Mouse (Mus musculus): ENCODE data around the gene Tln2. TPM values are rescaled to one million over a fixed set of nuclear protein-coding genes. Genes with fewer than 3 reads are reported as not detected.
"Not testable (repeated sequence)": the region's sequence is repeated elsewhere in the genome, so short reads cannot be mapped to it uniquely, and the experiment has no call there.

Tln2 gene
- polyA plus RNA-seq, 1 experiment from 2014 or later: 5.0 TPM

DNA sequence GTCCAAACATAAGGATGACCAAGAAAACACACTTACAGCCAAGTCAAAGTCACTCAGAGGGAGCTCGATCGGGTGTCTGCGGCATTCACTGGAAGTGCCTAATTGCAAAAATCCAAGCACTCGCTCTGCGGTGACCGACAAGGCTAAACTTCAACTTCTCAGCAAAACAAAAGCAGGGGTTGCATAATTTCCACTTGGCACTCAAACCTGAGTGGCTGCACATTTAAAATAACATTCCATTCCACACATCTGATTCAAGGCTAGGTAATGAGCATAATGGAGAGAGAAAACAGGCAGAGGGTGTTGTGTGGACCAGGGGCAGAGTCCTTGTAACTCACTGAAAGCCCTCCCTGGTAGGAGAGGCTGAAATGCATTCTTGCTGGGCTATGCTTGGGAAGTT is 260.3 kb downstream of the Tln2 start:
- ATAC-seq (ENCODE audit: low read depth): no peak

DNA sequence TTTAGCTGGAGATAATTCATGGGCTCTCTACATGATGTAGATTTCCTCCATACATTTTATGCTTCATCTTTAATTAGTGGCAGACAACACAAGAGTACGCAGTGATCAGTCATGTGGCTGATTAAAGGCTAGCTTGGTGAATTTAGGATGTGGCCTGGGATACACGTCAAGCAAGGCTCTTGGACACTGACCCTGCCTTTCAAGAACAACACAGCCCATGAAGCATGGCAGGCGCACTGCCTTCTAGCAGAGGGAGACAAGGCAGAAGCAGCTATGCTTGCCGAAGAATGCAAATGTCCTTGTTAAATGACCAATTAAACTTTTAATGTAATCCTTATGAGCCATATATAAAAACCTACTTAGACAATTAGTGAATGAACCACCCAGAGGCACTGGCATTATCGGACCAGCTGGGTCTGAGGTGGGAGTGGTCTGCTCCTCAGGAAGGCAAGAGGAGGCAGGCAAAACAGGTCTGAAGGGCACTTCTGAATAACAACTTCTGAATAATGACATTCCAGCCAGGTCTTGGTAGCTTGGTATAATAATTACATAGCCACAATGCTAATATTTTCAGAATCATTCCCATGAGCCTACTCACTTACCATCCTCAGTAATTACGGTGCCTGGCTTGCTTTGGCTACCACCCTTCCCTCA is 262.1 kb downstream of the Tln2 start:
- DNase-seq (no peak), ATAC-seq (ENCODE audit: low read depth) (no peak)

More for the DNA sequence above, 260.3 kb downstream of the Tln2 start:
- Histone ChIP-seq H3K4me1 (replicated peaks) (no peaks in the 10 kb centered on the region), H3K36me3 (no peaks in the 10 kb centered on the region), H3K4me2 (no peak overlapping the region), H3K27ac (no peak overlapping the region), H3K9ac (no peak overlapping the region), H3K9me3 (replicated peaks) (no peaks in the 10 kb centered on the region), H3K4me3 (replicated peaks) (no peak overlapping the region), H3K27me3 (no peaks in the 10 kb centered on the region)
- DNase-seq: no peak
- WGBS (ENCODE audit: insufficient replicate concordance): 87% methylated on average over 6 of the region's 6 CpGs

DNA sequence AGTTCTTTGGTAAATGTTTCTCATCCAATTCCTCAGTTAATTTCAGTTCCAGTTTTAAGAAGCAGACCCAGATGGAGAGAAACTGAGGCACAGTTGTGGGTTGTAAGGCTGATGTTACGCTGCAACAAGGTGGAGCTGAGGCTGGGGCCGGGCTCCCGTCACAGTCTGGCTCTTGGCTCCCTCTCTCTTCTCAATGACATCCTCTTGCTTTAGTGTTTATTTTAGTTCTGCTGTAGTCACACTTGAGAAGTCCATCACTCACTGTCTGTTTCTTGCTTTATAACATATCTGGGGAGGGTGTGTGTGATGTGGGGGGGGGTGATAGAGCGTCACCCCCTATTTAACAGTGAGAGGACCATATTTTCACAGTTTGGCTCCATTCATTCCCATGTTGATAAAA is 272.0 kb downstream of the Tln2 start:
- no peak overlapping the region for H3K4me3 ChIP-seq (replicated peaks)
- H3K27me3 ChIP-seq: no peaks in the 10 kb centered on the region
- no peaks in the 10 kb centered on the region for H3K9me3 ChIP-seq (replicated peaks)
- no peaks in the 10 kb centered on the region for H3K4me1 ChIP-seq (replicated peaks)
- H3K9ac ChIP-seq: no peak overlapping the region
- WGBS (ENCODE audit: insufficient replicate concordance): 65% methylated on average over 4 of the region's 4 CpGs
- no peak overlapping the region for H3K4me2 ChIP-seq
- DNase-seq: no peak
- ATAC-seq (ENCODE audit: low read depth): no peak
- H3K36me3 ChIP-seq: no peaks in the 10 kb centered on the region
- no peak overlapping the region for H3K27ac ChIP-seq

More for the DNA sequence above, 262.1 kb downstream of the Tln2 start:
- 79% methylated on average over 6 of the region's 6 CpGs for WGBS (ENCODE audit: insufficient replicate concordance)
- Histone ChIP-seq H3K36me3 (no peaks in the 10 kb centered on the region), H3K9me3 (replicated peaks) (no peaks in the 10 kb centered on the region), H3K27me3 (no peaks in the 10 kb centered on the region), H3K4me3 (replicated peaks) (no peak overlapping the region), H3K27ac (no peak overlapping the region), H3K4me1 (replicated peaks) (no peaks in the 10 kb centered on the region), H3K9ac (no peak overlapping the region), H3K4me2 (no peak overlapping the region)

DNA sequence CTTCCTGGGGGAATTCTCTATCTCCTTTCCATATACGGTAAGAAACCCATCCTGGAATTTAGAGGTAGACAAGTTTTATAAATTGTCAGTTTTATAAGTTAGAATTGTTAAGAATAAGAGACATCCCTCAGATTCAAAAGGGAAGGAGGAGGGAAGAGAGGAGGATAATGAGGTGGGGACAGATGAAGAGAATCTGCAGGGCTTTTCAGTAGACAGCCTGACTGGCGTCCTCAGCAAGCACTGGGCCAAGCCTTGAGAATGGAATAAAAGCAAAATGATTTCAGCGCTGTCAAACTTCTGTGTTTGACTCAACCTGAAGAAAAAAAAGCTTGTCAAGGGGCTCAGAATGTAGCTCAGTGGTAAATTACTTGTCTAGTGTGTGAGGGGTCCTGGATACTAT is 272.7 kb downstream of the Tln2 start:
- no peak overlapping the region for H3K4me2 ChIP-seq
- H3K36me3 ChIP-seq: no peaks in the 10 kb centered on the region
- no peak overlapping the region for H3K4me3 ChIP-seq (replicated peaks)
- 66% methylated on average over 3 of the region's 3 CpGs for WGBS (ENCODE audit: insufficient replicate concordance)
- no peak overlapping the region for H3K9ac ChIP-seq
- no peak overlapping the region for H3K27ac ChIP-seq
- no peaks in the 10 kb centered on the region for H3K4me1 ChIP-seq (replicated peaks)
- H3K9me3 ChIP-seq (replicated peaks): no peaks in the 10 kb centered on the region
- DNase-seq (no peak), ATAC-seq (ENCODE audit: low read depth) (no peak)
- H3K27me3 ChIP-seq: no peaks in the 10 kb centered on the region

DNA sequence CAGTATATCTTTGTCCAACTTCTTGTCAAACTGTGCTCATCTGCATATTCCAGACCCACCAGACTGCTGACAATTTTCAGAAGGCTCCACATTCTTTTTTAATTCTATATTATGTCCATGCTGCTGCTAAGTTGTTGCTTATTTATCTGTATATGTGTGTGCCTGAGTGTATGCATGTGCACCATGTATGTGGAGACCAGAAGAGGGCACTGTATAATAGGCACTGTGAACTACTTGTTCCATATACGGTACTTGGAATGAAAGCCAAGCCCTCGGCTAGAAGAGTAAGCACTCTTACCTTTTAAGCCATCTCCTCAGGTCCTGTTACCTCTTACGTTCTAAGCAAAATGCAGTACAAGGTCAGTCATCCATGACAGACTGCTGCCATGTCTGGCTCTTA is 274.0 kb downstream of the Tln2 start:
- no peak overlapping the region for H3K4me3 ChIP-seq (replicated peaks)
- H3K9me3 ChIP-seq (replicated peaks): no peaks in the 10 kb centered on the region
- ATAC-seq (ENCODE audit: low read depth): no peak
- no peak overlapping the region for H3K9ac ChIP-seq
- no peak for DNase-seq
- no peak overlapping the region for H3K4me2 ChIP-seq
- H3K36me3 ChIP-seq: no peaks in the 10 kb centered on the region
- no peaks in the 10 kb centered on the region for H3K27me3 ChIP-seq
- 55% methylated on average over 3 of the region's 3 CpGs for WGBS (ENCODE audit: insufficient replicate concordance)
- no peak overlapping the region for H3K27ac ChIP-seq
- no peaks in the 10 kb centered on the region for H3K4me1 ChIP-seq (replicated peaks)

DNA sequence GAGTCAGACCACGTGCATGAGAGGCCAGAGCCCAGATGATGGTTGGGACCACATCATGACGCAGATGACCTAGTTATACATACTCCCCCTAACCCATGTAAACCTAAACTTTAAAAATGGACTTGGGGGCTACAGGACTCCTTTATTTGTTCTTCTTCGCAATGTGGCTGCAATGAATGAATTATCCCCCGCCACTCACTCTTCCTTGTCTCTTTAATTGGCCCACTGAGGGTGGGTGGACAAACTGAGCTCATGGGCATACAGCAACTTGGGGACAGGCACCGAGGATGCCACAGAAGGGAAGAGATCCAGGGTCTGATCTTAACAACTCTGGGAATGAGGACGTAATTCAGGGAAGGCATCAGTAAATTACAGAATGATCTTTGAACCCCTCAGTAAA is 277.7 kb downstream of the Tln2 start:
- H3K9ac ChIP-seq: no peak overlapping the region
- 60% methylated on average over 6 of the region's 6 CpGs for WGBS (ENCODE audit: insufficient replicate concordance)
- DNase-seq: no peak
- no peak overlapping the region for H3K4me3 ChIP-seq (replicated peaks)
- no peak overlapping the region for H3K27ac ChIP-seq
- no peak for ATAC-seq (ENCODE audit: low read depth)
- H3K27me3 ChIP-seq: no peaks in the 10 kb centered on the region
- H3K4me1 ChIP-seq (replicated peaks): no peaks in the 10 kb centered on the region
- H3K4me2 ChIP-seq: no peak overlapping the region
- no peaks in the 10 kb centered on the region for H3K36me3 ChIP-seq
- H3K9me3 ChIP-seq (replicated peaks): no peaks in the 10 kb centered on the region

DNA sequence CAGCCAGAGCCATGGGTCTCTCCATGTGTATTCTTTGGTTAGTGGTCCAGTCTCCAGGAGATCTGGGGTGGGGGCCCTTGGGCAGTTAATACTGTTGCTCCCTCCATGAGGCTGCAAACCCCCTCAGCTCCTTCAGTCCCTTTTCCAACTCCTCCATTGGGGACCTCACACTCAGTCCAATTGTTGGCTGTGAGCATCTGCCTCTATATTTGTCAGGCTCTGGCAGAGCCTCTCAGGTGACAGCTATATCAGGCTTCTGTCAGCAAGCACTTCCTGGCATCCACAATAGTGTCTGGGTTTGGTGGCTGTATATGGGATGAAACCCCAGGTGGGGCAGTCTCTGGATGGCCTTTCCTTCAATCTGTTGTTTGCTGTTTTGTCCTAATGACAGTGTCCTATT is 279.2 kb downstream of the Tln2 start:
- not testable (repeated sequence) for H3K4me1 ChIP-seq (replicated peaks); ATAC-seq (ENCODE audit: low read depth)

DNA sequence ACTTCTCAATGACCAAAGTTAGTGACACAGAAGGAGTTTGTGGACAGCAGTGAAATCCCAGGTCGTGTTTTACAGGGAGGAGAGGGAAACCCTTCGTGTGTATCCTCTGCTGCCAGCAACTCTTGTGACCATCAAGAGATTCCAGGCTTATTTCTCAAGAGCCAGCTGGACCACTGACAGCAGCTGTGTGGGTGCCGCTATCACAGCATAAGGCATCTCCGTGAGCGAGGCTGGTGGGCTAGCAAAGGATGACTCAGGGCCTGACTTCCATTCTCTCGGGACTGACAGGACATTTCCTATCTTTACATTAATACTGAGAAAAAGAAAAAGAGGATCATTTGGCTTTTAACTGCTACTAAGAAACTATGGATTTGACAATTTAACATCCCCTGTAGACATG is 283.1 kb downstream of the Tln2 start:
- no peak overlapping the region for H3K9ac ChIP-seq
- H3K4me1 ChIP-seq (replicated peaks): no peaks in the 10 kb centered on the region
- WGBS (ENCODE audit: insufficient replicate concordance): 60% methylated on average over 6 of the region's 6 CpGs
- H3K36me3 ChIP-seq: no peaks in the 10 kb centered on the region
- no peaks in the 10 kb centered on the region for H3K9me3 ChIP-seq (replicated peaks)
- no peak overlapping the region for H3K4me2 ChIP-seq
- DNase-seq: no peak
- H3K4me3 ChIP-seq (replicated peaks): no peak overlapping the region
- no peaks in the 10 kb centered on the region for H3K27me3 ChIP-seq
- no peak for ATAC-seq (ENCODE audit: low read depth)
- no peak overlapping the region for H3K27ac ChIP-seq

More for the DNA sequence above, 279.2 kb downstream of the Tln2 start:
- not testable (repeated sequence) for H3K9me3 ChIP-seq (replicated peaks); H3K27me3 ChIP-seq; H3K4me3 ChIP-seq (replicated peaks); H3K36me3 ChIP-seq; H3K27ac ChIP-seq; H3K4me2 ChIP-seq; DNase-seq; H3K9ac ChIP-seq

DNA sequence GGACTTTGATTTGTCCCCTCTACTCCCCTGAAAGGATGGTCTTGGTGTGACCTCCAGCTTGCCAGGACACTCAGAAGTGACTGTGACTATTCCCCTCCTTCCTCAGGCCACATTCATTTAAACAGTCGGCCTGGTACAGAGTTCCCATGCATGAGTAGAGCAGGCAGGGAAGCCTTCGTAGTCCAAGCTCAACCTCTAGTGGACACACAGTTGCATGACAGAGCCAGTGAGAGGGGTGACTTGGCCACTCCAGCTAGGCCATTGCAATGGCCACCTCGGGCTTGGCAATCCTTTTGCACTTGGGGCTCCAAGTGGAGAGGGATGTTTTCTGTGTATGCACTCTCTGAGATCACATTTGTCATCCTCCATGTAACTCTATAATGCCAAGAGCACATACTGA is 285.2 kb downstream of the Tln2 start:
- DNase-seq: no peak
- Histone ChIP-seq H3K27me3 (no peaks in the 10 kb centered on the region), H3K4me3 (replicated peaks) (no peak overlapping the region), H3K9ac (no peak overlapping the region), H3K4me2 (no peak overlapping the region), H3K36me3 (no peaks in the 10 kb centered on the region), H3K27ac (no peak overlapping the region), H3K4me1 (replicated peaks) (0 out of 2 replicates have a peak, but pooled peaks cover under 1% of the 10 kb centered on the region), H3K9me3 (replicated peaks) (no peaks in the 10 kb centered on the region)
- ATAC-seq (ENCODE audit: low read depth): no peak
- WGBS (ENCODE audit: insufficient replicate concordance): 36% methylated on average over 3 of the region's 3 CpGs

DNA sequence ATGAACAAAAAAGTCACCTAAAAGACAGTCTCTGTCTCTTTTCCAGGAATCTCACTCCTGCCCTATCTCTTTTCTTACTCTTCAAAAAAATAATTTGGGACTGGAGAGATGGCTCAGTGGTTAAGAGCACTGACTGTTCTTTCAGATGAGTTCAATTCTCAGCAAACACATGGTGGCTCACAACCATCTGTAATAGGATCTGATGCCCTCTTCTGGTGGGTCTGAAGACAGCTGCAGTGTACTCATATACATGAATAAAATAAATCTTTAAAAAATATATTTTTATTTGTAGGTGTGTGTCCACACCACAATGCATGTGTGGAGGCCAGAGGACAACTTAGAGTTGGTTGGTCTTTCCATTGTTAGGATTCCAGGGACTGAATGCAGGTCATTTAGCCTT is 286.1 kb downstream of the Tln2 start:
- ATAC-seq (ENCODE audit: low read depth): no peak
- Histone ChIP-seq H3K36me3 (no peaks in the 10 kb centered on the region), H3K4me1 (replicated peaks) (peaks cover 10% of the 10 kb centered on the region), H3K9me3 (replicated peaks) (no peaks in the 10 kb centered on the region), H3K27ac (no peak overlapping the region), H3K27me3 (no peaks in the 10 kb centered on the region), H3K9ac (no peak overlapping the region), H3K4me3 (replicated peaks) (no peak overlapping the region), H3K4me2 (no peak overlapping the region)
- DNase-seq: no peak

DNA sequence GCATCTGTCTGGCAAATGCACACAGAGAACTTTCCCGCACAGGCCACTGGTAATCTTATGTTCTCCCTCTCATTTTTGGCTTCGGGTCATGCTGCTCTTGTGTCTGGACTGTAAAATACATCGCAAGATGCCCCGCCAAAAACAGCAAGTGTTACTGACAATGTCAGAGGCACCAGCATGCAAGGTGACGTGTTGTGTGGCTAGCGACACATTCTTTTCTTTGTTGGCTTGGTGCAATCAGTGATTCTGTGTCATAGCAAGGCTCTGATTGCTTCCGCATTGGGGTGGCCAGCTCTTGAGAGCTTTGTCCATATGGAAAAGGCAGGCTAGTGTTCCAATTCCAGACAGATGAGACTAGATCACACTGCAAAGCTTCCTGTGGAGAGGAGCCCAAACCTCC is 288.8 kb downstream of the Tln2 start:
- Histone ChIP-seq H3K27ac (no peak overlapping the region), H3K9ac (no peak overlapping the region), H3K4me2 (no peak overlapping the region), H3K4me1 (replicated peaks) (peaks cover 10% of the 10 kb centered on the region), H3K9me3 (replicated peaks) (no peaks in the 10 kb centered on the region), H3K36me3 (no peaks in the 10 kb centered on the region), H3K4me3 (replicated peaks) (no peak overlapping the region), H3K27me3 (no peaks in the 10 kb centered on the region)
- ATAC-seq (ENCODE audit: low read depth) (no peak), DNase-seq (no peak)
- 66% methylated on average over 7 of the region's 7 CpGs for WGBS (ENCODE audit: insufficient replicate concordance)

DNA sequence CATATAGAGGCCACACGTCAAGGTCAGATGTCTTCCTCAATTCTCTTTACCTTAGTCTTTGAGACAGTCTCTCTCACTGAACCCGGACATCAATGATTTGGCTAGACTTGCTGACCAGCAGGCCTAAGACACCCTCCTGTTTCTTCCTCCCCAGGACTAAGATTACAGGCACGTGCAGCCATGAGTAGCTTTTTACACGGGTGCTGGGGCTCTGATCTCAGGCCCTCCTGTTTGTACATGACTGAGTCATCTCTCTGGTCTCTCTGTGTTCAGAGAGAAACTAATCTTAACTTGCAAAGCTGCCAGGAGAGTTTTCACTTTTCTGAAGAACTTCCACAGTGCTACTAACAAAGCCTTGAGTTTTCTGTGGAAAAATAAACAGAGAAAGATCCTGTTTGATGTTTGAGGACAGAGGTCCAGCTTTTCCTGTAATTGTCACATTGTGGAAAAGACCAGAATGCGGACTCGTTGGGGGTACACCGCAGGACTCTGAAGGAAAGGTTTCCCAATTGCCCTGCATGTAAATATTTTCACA is 289.4 kb downstream of the Tln2 start:
- H3K9ac ChIP-seq: no peak overlapping the region
- ATAC-seq (ENCODE audit: low read depth) (no peak), DNase-seq (no peak)
- no peaks in the 10 kb centered on the region for H3K36me3 ChIP-seq
- H3K4me3 ChIP-seq (replicated peaks): no peak overlapping the region
- no peaks in the 10 kb centered on the region for H3K9me3 ChIP-seq (replicated peaks)
- peaks cover 10% of the 10 kb centered on the region for H3K4me1 ChIP-seq (replicated peaks)
- no peak overlapping the region for H3K27ac ChIP-seq
- H3K27me3 ChIP-seq: no peaks in the 10 kb centered on the region
- no peak overlapping the region for H3K4me2 ChIP-seq
- 54% methylated on average over 7 of the region's 7 CpGs for WGBS (ENCODE audit: insufficient replicate concordance)

Data from liver, embryonic 13.5 days (tissue).